In the genomic region with DNA sequence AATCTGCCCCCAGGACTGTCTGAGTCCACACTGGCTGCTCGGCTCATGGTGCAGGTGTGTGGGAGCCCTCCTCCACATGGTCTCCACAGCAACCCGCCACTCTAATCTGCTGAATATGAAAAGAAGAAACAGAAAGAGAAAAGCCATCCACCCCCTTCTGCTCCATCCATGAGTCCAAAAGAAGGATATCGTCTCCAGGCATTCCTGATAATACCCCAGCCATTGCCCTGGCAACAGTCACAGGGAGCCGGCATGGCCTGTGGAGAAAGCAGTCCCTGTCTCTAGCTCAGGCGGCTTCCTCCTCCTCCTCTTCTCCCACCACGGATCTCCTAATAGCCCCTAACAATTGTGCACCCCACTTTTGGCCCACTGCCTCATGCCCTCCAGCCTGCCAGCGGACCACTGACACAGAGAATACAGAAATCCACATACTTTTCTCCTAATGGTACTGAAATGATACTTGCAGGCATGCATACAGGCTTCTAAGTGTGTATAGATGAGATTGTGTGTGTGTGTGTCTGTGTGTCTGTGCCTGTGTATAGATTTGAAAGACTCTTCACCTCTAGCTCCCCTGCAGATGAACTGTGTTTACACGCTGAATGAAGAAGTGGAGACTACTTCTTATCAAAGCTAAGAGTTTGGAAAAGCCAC, we compare ENCODE assay signal across 8 mouse cellular contexts.
DNase-seq lines count a peak whose midpoint lies in the region; ATAC-seq lines count a peak whose summit lies in the region.

No protein-coding gene starts in this region.

- intact Hi-C loops in heart, postnatal 10 days (cut with DNase I), result no loop called here
- intact Hi-C loops in left cerebral cortex, postnatal 25 days (cut with DNase I), result no loop called here

- no peak overlapping the region for H3K4me2 ChIP-seq in embryonic facial prominence, embryonic 12.5 days (replicated peaks)

- no peaks in the 10 kb centered on the region for H3K36me3 ChIP-seq in embryonic facial prominence, embryonic 12.5 days

- no peaks in the 10 kb centered on the region for H3K27me3 ChIP-seq in embryonic facial prominence, embryonic 12.5 days

- no peak overlapping the region for H3K4me3 ChIP-seq in embryonic facial prominence, embryonic 12.5 days

- peaks cover 18% of the 10 kb centered on the region for H3K4me1 ChIP-seq in embryonic facial prominence, embryonic 12.5 days

- no peak overlapping the region for H3K9ac ChIP-seq in embryonic facial prominence, embryonic 12.5 days

- H3K27ac ChIP-seq in embryonic facial prominence, embryonic 12.5 days, result peak overlapping the region; percentile 81

- H3K9me3 ChIP-seq in embryonic facial prominence, embryonic 12.5 days, result no peaks in the 10 kb centered on the region

- peak; percentile 15 for DNase-seq in kidney, postnatal 10 days
- DNase-seq in kidney, postnatal 36 days, result no peak
- DNase-seq in heart, postnatal 10 days, result peak; percentile 16 to 30
- DNase-seq in left cerebral cortex, postnatal 25 days (ENCODE audit: low spot score in 2 of 2), result peak; percentile 50 to 80
- peak; percentile 16 for DNase-seq in retina, embryonic 14.5 days (ENCODE audit: low spot score)
- no peak for DNase-seq in spleen, adult 12 weeks (ENCODE audit: low spot score)
- DNase-seq in spleen, postnatal 10 days (ENCODE audit: low spot score in 2 of 2), result no peak

- WGBS in embryonic facial prominence, embryonic 12.5 days, result 37% methylated on average over 8 of the region's 8 CpGs

- 0 out of 2 replicates have a peak, but pooled peaks have one; percentile 64 for ATAC-seq in embryonic facial prominence, embryonic 12.5 days (ENCODE audit: insufficient number of reproducible peaks, insufficient read depth, low FRiP score, low TSS enrichment)

Comparison
In these comparisons a context has a peak if more than half of its experiments do, and no peak if none do; other contexts are left out.
1. DNase-seq: peak in kidney, postnatal 10 days (single experiment), heart, postnatal 10 days (2 of 2), left cerebral cortex, postnatal 25 days (2 of 2) and retina, embryonic 14.5 days (single experiment); none in kidney, postnatal 36 days (0 of 2), spleen, adult 12 weeks (single experiment) and spleen, postnatal 10 days (0 of 2).